Mouse (Mus musculus) skeletal muscle tissue, adult 2 months (tissue): Measurements from ENCODE around the gene Mctp2.

Experiments used
- DNase-seq: peaks from one replicate; pipeline ENCODE4 v3.0.0-alpha.2; 2012; ENCODE audit warnings: low read depth, low spot score

Gene Mctp2

DNA sequence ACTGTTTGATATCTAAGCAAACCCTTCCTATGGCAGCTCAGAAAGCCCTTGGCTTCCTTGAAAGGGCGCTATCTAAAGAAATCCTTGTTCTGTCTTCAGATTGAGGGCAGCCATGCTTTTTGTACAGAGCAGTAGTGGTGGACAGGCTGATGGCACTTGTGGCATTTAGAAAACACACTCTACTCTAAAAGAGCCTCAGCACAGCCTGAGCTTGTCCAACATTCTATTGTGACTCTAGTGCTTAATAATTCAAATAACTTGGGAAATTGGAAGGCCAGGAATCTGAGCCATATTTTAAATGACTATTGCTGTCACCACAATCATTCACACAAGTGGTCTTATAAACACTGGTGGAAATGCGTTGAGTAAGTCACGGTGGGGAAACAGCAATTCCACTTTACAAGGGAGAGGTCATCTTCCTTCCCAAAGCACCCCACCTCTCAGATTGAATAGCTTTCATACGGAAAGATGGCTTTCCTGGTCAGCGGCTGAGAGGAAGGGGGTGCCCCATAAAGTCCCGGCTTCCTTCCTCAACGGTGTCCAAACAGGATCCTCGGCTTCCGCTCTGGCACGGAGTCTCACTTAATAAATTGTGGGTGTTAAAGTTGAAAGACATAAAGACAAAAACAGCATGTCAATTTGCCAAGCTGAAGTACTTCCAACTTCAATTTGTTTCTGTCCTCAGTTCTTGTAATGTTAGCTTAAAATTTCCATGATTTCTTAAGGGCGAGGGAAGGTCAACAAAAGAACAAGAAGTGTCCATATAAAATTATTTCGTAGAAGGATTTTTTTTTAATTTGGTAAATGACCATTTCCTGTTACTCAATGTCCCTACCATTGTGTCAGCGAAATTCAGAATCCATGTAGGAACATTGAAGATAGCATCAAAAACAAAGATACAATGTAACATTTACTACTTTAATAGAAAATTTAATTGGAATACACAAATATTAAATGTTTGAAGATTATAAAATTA is 140.4 kb downstream of the Mctp2 start:
- peak; percentile 37 for DNase-seq

DNA sequence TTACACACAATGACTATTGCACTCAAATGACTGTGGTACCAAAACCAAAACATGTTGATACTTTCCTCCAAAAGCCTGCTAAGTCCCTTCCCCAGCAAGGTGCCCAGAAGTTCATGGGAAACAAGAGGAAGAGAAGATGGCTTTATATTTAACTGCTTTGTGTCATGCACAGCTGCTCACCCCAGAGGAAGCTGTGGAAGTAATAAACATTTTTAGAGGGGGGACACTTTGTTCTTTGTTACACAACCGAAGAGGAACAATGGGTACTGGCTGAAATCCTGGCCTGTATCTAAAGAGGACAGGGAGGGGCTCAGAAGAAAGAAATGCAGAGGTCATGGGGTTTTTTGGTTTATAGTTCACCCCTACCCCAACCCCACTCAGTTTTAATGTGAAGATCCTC is 144.2 kb downstream of the Mctp2 start:
- peak; percentile 18 for DNase-seq

DNA sequence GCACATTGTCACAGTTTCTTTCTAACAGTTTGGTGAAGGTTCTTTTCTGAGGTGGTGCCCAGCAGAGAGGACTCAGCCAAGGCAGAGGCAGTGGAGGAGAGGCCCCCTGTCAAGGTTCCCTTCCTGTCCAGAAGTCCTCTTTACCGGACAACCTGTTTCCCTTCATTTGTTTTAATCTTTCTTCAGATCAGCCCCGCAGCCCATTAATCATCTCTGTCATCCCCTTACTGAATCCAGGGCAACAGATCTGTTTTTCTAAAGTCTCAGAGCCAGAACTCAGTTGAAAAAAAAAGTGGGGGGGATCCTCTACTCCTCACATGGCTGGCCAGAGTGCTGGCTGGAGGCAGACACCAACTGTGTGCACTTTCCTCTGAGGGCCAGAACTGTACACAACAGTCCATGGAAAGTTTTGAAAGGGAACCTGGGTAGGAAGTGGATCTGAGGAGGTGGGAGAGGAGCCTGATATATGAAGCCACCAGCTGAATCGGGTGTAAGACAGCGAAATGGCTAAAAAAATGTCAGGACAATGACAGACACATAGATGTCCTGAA is 146.8 kb downstream of the Mctp2 start:
- no peak for DNase-seq

DNA sequence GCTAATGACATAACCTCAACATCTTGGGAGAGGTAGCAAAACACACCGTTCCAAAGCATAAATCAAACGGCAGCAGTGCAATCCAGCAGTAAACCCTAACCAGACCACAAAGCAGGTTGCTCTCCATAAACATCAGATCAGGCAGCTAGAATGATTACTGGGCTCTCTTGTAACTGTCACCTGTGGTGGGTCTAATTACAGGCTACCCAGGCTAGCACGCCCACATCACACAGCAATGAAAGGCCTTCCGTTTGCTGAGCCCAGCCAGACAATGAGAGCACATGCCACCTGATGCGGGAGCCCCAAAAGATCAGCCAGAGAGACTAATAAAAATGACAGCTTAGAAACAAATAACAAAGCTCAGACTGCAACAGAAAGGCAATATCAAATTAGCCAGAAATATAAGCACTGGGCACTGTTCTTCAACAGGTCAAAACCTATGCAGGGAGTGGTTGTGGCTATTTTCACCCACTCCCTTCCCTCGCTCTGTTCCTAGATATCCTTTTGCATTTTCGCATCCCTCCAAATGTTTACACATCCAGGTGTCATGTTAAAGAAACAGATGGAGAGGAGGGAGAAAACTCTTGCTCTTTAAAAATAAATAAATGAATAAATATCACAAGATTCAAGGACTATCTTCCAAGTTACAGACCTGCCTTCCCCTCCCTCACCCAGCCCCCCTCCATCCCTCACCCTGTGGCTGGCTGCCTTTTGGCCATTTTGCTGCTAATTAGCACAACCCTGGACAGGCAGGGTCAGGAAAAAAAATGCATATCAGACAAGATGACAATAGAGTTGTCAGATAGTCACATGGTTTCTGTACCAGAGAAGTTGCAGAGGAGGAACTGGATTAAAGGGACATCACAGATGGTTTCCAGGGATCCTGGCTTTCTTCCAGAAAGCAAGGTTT is 155.4 kb downstream of the Mctp2 start:
- DNase-seq, result no peak

DNA sequence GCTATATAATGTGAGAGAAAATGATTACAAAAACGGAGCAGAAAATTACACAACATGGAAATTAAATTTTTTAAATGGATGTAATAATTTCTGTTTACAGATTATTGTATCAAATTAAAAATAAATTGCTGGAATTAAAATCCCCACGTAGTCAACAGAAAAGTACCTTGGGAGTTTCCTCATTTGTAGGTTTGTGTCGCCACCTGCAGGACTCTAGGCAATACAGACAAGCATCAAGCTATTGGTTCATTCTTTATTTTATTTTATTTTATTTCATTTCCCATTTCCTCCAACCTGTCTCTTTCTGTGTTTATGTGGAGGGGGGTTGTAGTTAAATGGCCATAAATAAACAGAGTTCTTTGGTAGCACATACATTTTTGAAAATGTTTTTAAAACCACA is 157.3 kb downstream of the Mctp2 start:
- no peak for DNase-seq

DNA sequence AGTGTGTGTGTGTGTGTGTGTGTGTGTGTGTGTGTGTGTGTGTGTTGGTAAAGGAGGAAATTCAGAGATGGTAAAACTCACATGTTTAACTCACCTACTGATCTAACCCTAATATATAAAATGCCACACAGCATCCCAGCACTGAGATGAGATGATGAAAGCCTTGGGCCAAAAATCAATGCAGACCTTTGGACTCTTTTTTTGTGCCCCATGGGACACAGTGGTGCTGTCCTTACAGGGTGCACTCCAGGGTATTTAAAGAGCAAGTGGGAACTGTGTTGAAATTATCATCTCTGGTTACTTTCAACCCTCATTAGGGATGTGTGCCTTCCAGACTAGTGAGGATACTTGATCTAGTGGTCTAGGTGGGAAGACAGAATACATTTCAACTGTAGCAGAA is 159.6 kb downstream of the Mctp2 start:
- DNase-seq, result no peak

DNA sequence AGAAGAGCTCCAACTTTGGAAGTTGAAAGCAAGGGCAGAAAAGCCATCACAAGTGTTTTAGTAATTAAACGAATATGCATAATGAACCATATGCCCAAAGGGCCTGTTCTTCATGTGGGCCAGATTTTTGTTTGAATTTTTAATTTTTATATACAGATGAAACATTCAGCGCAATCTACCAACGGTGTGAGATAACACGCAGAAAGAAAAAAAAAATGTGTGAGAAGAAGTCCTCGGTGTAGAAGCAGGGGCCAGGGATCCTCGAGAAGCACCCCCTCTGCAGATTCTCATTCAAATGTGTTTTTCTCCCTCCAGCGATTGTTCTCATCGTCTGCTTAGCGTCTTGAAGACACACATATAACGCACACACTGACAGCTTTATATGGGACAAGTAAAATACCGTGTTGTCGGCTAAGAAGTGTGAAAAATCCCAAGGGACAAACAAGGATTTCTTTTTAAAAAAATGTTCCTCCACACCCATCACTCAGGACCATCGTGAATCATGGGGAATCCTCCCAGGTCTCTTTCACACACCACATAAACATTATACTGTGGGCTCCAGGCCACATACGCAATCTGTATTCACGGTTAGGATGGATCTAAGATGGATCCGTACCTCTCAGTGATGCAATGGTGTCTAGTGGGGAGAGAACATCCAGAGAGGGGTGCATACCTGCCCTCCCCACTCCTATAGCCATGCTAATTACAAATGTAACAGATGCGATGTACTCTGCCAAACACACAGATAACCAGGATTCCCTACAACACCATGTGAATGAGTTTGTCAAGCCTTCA is 160.5 kb downstream of the Mctp2 start:
- no peak for DNase-seq

DNA sequence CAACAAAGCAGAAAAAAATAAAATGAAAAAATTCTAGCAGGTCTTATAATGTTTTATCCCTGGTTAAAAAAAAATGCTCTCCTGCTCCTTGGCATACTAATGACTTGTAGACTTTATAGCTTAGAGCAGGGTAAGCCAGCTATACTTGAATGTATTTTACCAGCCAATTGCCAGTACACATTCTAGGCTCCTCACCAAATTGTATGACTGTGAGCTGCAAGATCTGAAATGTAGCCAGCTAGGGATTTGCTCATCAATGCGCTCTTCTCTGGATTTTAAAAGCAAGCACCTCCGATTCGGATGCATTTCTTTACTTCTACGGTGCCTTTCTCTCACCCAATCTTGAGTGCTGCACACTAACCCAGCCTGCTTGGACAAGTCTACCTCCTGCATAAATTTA is 167.7 kb downstream of the Mctp2 start:
- DNase-seq, result no peak

DNA sequence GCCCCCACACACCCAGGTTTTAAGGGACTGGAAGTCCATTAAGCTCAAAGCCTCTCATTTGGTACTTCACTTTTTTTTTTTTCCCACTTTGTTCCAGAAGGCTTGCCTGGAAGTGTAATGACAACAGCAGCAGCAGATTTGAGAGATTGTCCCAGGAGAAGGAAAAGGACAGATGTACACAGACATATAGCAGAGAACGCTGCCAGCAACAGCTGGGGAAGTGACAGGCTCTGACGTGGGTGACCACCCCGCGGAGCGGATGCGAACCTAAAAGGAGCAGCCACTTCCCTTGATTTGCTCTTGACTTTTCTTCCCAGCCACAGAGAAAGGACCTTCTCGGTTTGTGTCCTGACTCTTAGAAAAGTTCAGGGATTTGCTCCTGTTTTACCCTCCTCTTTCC is 185.4 kb downstream of the Mctp2 start:
- no peak for DNase-seq

DNA sequence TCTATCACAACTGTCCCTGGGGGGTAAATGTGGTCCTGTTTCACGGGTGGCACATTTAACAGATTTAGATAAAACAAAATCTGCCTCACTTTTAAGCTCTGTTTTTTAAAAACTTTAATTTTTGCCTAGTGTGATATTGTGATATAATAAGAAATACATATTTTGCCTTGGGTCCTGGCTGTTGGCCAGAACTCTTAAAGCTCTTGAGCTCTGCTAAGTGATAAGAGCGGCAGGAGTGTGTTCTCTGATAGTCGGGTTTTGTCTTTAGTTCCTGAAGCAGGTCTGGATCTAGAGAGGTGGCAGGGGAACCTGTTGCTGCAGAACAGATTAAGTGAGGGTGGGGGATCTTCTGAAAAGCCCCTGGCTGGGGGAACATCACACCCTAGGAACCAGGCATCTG is 186.7 kb downstream of the Mctp2 start:
- DNase-seq, result no peak

DNA sequence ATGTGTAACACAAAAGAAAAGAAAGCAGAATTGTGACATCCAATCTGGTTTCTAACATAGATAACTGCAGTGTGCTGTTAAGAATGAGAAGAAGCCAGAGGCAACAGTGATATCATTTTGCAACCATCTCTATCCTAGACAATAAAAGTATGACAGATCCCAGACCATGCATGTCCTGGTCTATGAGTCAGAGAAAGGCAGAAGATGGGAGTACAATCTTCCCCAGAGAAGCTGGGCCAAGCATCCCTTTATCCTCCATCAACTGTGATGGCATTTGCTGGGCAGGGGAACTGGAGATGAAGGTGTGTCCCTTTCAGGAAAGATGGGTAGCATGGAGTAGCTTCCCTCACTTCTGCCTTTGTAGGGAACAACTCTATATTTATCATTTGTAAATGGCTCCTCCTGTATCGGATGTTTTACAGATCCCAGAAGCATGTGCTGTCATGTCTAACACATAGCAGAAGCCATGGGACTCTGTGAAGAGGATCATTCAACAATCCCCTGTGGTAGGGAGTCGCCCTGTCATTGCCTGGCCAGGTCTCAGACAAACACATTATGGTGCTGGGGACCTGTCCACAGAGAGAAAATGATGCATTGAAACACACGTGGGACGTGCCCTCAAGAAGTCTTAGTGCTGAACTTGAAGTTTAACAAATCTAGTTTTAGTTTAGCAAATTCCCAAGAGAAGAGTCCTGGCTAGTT is 188.9 kb downstream of the Mctp2 start:
- DNase-seq, result no peak

DNA sequence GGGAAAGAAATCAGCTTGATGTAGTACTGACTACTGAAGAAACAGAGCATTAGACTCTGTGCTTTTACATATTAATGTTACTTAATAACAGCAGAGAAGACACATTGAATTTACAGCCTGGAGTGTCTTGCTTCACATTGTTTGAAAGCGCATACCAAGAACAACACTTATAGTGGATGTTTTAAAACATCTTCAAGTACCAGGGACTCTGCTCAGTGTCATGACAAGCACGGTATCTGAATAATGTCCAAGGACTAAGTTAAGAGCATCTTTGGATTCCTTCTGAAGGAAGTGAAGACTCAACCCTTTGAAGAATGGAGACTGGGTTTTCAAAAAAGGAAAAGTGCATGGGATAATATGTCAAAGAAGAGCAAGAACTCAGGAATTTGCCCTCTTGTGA is 191.3 kb downstream of the Mctp2 start:
- no peak for DNase-seq

DNA sequence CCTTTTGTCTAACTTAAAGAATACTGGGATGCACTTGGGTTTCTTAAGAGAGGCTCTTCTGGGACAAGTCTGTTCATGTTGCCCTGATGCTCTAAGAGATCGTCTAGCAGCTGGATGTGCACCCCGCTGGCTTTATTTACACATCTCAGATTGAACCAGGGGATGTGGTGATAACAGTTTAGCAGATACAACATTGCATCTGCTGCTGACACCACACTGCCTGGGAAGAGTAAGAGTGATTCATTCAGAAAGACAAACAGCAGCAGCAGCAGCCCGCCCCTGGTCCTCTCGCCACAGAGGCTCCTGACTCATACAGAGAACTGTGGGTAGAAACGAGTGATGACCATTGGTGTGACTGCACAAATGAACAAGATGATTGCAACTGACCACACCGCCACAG is 195.8 kb downstream of the Mctp2 start:
- no peak for DNase-seq

DNA sequence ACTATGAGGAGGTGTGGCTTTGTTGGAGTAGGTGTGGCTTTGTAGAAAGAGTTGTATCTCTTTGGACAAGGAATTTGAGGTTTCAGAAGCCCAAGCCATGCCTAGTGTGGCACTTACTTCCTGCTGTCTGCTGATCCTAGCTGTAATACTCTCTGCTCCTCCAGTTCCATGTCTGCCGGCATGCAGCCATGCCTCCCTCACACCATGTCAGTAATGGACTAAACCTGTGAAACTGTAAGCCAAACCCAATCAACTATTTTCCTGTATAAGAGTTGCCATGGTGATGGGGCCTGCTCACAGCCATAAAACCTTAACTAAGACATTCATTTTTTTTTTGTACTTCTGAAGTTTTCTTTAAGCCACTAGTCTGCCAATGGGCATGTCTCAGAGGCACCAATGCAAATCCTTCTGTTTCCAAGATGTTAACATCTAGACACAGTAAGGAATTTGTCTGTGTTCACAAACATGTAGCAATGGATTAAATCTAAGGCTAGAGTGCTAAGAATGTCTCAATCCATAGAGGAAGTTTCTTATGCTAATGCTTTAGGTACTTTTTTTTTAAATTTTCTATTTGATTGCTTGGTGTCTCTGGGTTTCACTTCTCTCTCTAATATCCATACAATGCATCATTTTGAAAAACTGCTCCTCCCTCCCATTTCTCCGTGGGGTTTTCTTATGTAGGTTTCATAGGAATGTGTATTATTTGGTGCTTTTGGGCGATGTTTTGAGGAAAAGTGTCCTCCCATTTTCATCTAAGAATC is 197.6 kb downstream of the Mctp2 start:
- no peak for DNase-seq

DNA sequence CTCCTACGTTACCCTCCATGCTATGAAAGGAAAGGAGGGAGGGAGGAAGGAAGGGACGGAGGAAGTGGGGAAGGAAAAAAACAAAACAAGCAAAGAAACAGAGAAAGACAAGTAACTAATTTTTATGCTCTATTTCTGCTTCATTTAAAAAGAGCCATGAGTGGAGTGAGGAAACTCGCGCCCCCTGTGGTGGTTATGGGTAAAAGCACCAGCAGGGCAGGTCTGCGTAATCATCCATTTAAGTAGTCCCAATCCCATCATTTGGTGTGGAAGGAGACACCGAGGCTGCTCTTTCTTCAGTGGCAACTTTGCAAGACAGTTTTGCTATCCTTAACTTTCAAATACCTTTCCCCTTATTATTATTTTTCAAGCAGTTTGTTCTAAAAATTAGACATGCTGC is 202.2 kb downstream of the Mctp2 start:
- no peak for DNase-seq

DNA sequence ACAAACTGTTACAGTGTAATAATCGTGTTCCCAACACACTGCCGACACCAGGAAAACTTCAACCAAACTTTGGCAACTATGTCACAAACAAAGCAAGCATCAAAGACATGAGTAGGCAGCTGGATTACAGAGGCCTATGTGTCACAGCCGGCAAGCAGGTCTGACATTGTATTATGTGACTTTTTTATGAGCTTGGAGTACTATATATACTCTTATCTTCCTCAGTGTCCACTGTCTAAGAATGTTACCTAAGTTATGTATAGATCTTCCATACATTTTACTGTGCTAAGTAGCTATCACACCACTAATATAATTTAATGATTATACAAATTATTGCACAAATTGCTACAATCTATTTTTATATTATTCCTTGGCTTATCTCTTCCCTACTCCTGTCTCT is 202.8 kb downstream of the Mctp2 start:
- no peak for DNase-seq

DNA sequence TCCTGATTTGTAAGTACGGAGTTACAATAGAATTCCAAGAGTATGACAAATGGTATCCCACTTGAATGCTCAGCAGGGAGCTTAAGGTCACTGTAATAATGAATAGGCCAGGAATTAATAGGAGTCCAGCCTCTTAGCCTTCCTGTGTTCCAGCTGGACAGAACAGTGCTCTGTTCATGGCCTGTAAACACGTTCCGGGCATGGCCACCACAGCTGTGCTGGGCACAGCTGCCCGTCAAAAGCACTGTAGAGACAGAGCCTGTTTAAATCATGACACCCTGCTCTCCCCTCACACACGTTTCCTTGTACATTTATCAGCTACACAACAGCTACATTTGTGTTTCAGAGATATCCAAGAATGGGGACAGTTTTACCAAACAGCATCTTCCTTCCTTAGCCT is 205.7 kb downstream of the Mctp2 start:
- no peak for DNase-seq

DNA sequence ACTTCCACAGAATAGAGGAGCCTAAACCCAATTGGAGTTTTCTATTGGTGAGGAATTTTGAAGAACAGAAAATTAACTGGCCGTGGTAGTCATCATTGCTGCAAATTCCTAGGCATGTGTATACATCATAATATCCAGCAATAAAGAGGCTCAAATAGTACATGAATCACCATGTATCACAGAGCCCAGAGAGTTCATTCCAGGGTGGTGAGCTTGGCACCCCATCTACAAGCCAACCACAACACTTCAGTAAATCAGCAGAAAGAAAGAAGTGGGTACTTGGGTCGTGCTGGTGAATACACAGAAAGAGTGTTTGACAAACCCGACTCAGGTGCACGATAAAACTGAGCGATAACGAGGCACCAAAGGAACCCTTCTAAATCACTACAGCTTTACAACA is 207.8 kb downstream of the Mctp2 start:
- no peak for DNase-seq

DNA sequence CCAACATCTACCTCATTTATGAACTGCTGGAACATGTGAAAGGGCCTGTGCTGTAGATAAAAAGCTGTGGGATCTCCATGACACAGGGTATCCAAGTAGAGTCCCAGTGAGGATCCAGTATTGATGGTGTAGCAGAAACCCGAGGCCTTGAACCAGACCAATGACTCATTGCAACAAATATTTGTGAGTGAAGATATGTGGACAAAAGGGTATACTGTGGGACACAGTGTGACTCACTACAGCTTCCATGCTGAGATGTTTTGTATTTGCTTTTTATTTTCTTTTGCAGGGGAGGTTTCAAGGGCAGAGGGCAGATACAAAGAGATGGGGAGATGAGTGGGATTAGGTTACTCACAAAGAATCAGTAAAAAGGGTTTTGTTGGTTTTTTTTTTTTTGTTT is 209.4 kb downstream of the Mctp2 start:
- no peak for DNase-seq

DNA sequence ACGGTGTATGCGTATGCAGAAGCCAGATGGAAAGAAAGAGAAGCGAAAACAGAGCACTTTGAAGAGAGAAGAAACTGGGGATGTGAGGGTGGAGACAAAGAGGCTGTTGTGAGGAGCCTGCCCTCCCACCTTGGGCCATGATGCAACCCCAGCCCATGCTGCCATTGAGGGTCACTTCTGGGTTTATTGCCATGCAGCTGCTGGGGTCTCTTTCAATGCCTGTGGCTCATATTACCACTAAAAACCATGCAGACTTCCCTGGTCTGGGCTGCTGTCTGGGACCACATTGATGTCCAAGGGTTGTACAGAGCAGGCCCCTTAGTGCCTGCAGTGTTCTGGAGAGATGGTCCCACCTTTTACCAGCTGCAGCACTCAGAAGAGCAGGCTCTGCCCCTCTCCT is 210.0 kb downstream of the Mctp2 start:
- no peak for DNase-seq
